Comparison of ENCODE assay signal across 24 mouse cellular contexts in genomic region chr17:80520537-80520936, GRCm38 (mm10). TPM values are rescaled to one million over a fixed set of nuclear protein-coding genes. Genes with fewer than 3 reads are reported as not detected.
A peak's percentile ranks its signal among the peaks of the same experiment; 100 is the strongest.
DNase-seq lines count a peak whose midpoint lies in the region; ATAC-seq and TF ChIP-seq lines count a peak whose summit lies in the region.
"Had no signal": no experiment of that assay in that cellular context is flagged by ENCODE, and none has a peak within 500 bp of the region (broad histone marks: within the 10 kb centered on the region; RNA-seq: fewer than 3 reads in every experiment).

No protein-coding gene starts in this region.

- WGBS in liver, adult 2 months: 21% methylated on average over 8 of the region's 8 CpGs
- 76% methylated on average over 8 of the region's 8 CpGs for WGBS in liver, postnatal 0 days (ENCODE audit: insufficient replicate concordance)
- 92% methylated on average over 8 of the region's 8 CpGs for WGBS in limb, embryonic 10.5 days

- no peak overlapping the region for H3K4me2 ChIP-seq in liver, postnatal 0 days (ENCODE audit: low read depth, low read length)
- H3K4me2 ChIP-seq: heart, embryonic 13.5 days; hindbrain, embryonic 13.5 days; limb, embryonic 12.5 days; liver, embryonic 15.5 days; midbrain, embryonic 15.5 days; neural tube, embryonic 15.5 days; stomach, embryonic 15.5 days had no signal

- no peak for TF ChIP-seq POLR2A in liver, adult 2 months (IDR thresholded peaks at IDR 0.05; ENCODE audit: extremely low read depth, insufficient read depth, low read length)

- H3K4me1 ChIP-seq in liver, adult 2 months (ENCODE audit: control insufficient read depth, insufficient read depth, low read length): peaks cover 6% of the 10 kb centered on the region
- no peaks in the 10 kb centered on the region for H3K4me1 ChIP-seq in liver, postnatal 0 days (ENCODE audit: insufficient read depth)
- H3K4me1 ChIP-seq in limb, embryonic 10.5 days: no peaks in the 10 kb centered on the region
- H3K4me1 ChIP-seq: hindbrain, embryonic 13.5 days; limb, embryonic 12.5 days; midbrain, embryonic 15.5 days; neural tube, embryonic 15.5 days; stomach, embryonic 15.5 days had no signal

- H3K36me3 ChIP-seq in liver, adult 2 months (ENCODE audit: control insufficient read depth, insufficient read depth, low read length): no peaks in the 10 kb centered on the region
- H3K36me3 ChIP-seq in liver, postnatal 0 days (replicated peaks; ENCODE audit: insufficient read depth, low read length): no peaks in the 10 kb centered on the region
- H3K36me3 ChIP-seq in limb, embryonic 10.5 days: no peaks in the 10 kb centered on the region
- H3K36me3 ChIP-seq: heart, embryonic 13.5 days; hindbrain, embryonic 13.5 days; limb, embryonic 12.5 days; liver, embryonic 15.5 days; midbrain, embryonic 15.5 days; neural tube, embryonic 15.5 days; stomach, embryonic 15.5 days had no signal

- H3K79me2 ChIP-seq in liver, adult 2 months (ENCODE audit: control insufficient read depth, insufficient read depth, low read length): no peaks in the 10 kb centered on the region

- no peak for ATAC-seq in CD4-positive, CD25-positive, alpha-beta regulatory T cell, adult 4 months
- no peak for ATAC-seq in liver, postnatal 0 days
- ATAC-seq: forebrain, embryonic 14.5 days; intestine, embryonic 16.5 days; lung, postnatal 0 days; midbrain, embryonic 15.5 days had no signal

- H3K27ac ChIP-seq in liver, adult 2 months (replicated peaks; ENCODE audit: insufficient read depth, low read depth, low read length): no peak overlapping the region
- H3K27ac ChIP-seq in liver, postnatal 0 days (ENCODE audit: low read depth): no peak overlapping the region
- no peak overlapping the region for H3K27ac ChIP-seq in limb, embryonic 10.5 days
- H3K27ac ChIP-seq: heart, embryonic 13.5 days; hindbrain, embryonic 13.5 days; left cerebral cortex, adult 2 months; limb, embryonic 12.5 days; liver, embryonic 15.5 days; midbrain, embryonic 15.5 days; neural tube, embryonic 15.5 days; stomach, embryonic 15.5 days had no signal

- H3K4me3 ChIP-seq in liver, adult 2 months (ENCODE audit: insufficient read depth, low read depth, low read length): no peak overlapping the region
- H3K4me3 ChIP-seq in liver, postnatal 0 days (ENCODE audit: low read depth, low read length): no peak overlapping the region
- no peak overlapping the region for H3K4me3 ChIP-seq in limb, embryonic 10.5 days
- H3K4me3 ChIP-seq: heart, embryonic 13.5 days; hindbrain, embryonic 13.5 days; left cerebral cortex, adult 2 months; limb, embryonic 12.5 days; liver, embryonic 15.5 days; midbrain, embryonic 15.5 days; neural tube, embryonic 15.5 days; stomach, embryonic 15.5 days had no signal

- H3K27me3 ChIP-seq in liver, adult 2 months (ENCODE audit: control insufficient read depth, insufficient read depth, low read length): no peaks in the 10 kb centered on the region
- no peaks in the 10 kb centered on the region for H3K27me3 ChIP-seq in liver, postnatal 0 days (ENCODE audit: insufficient read depth, low read length)
- H3K27me3 ChIP-seq in limb, embryonic 10.5 days (ENCODE audit: low read depth, poor library complexity, severe bottlenecking): no peaks in the 10 kb centered on the region
- H3K27me3 ChIP-seq: heart, embryonic 13.5 days; hindbrain, embryonic 13.5 days; limb, embryonic 12.5 days; liver, embryonic 15.5 days; midbrain, embryonic 15.5 days; neural tube, embryonic 15.5 days; stomach, embryonic 15.5 days had no signal

- no peak overlapping the region for H3K9ac ChIP-seq in liver, adult 2 months (ENCODE audit: low read depth, low read length)
- H3K9ac ChIP-seq in liver, postnatal 0 days (replicated peaks): no peak overlapping the region
- H3K9ac ChIP-seq: heart, embryonic 13.5 days; hindbrain, embryonic 13.5 days; limb, embryonic 12.5 days; liver, embryonic 15.5 days; midbrain, embryonic 15.5 days; neural tube, embryonic 15.5 days; stomach, embryonic 15.5 days had no signal

- peak; percentile 20 for DNase-seq in CD4-positive, CD25-positive, alpha-beta regulatory T cell, adult 2 months (ENCODE audit: low read depth, low spot score)
- peak; percentile 83 for DNase-seq in liver, adult 2 months (ENCODE audit: extremely low read depth, low read depth, low spot score)
- DNase-seq in liver, postnatal 0 days: no peak
- DNase-seq in fat pad, adult 2 months (ENCODE audit: extremely low read depth, low read depth, low spot score): peak; percentile 16
- DNase-seq in limb, embryonic 10.5 days (ENCODE audit: low spot score): peak; percentile 11
- no peak for DNase-seq in urinary bladder, postnatal 10 days (ENCODE audit: low spot score)
- no peak for DNase-seq in left cerebral cortex, adult 9 months (ENCODE audit: low spot score in 2 of 2)
- DNase-seq: cerebellum, adult 9-11 months; gastrocnemius, postnatal 10 days; heart, adult 18-20 months; layer of hippocampus, adult 9-11 months; thymus, adult 18-20 months had no signal

- TF ChIP-seq EP300 in liver, postnatal 0 days (IDR thresholded peaks at IDR 0.05; ENCODE audit: low read depth): no peak

- no peak for TF ChIP-seq CTCF in liver, adult 2 months (IDR thresholded peaks at IDR 0.05; ENCODE audit: low read depth, low read length)
- no peak for TF ChIP-seq CTCF in liver, postnatal 0 days (IDR thresholded peaks at IDR 0.05; ENCODE audit: low read depth)

- H3K9me3 ChIP-seq in liver, postnatal 0 days (ENCODE audit: low read length): no peaks in the 10 kb centered on the region
- H3K9me3 ChIP-seq in limb, embryonic 10.5 days (replicated peaks): no peaks in the 10 kb centered on the region
- H3K9me3 ChIP-seq: heart, embryonic 13.5 days; hindbrain, embryonic 13.5 days; limb, embryonic 12.5 days; liver, embryonic 15.5 days; midbrain, embryonic 15.5 days; neural tube, embryonic 15.5 days; stomach, embryonic 15.5 days had no signal

RNA-seq across cellular contexts. Expression of gene Sos1, which starts 40.3 kb away (rescaled TPM):
- polyA plus RNA-seq in CD4-positive, CD25-positive, alpha-beta regulatory T cell, adult 4 months (2017; shearing (Covaris generic)): 1 to 10 TPM; 4.6 to 5.4 TPM
- total RNA-seq in liver, adult 2 months (2014; rRNA removed): 11.8 and 12.0 TPM in 2 replicates
- polyA plus RNA-seq in liver, adult 2 months (2012; rRNA removed): 2.8 TPM in 2 replicates
- polyA plus RNA-seq in liver, postnatal 0 days (2015; fragmentation: Nextera tagmentation; extraction: Ambion mirVana): 1.4 TPM in 2 replicates
- polyA plus RNA-seq in limb, embryonic 10.5 days (2016; fragmentation: Nextera tagmentation; extraction: Ambion mirVana): 4.2 and 4.6 TPM in 2 replicates

RNA-seq across cellular contexts. Expression of gene Cdkl4, which starts 57.1 kb away (rescaled TPM):
- under 1 TPM; 0.46 to 0.53 TPM for polyA plus RNA-seq in CD4-positive, CD25-positive, alpha-beta regulatory T cell, adult 4 months (2017; shearing (Covaris generic))
- 0.07 and 0.09 TPM in 2 replicates for total RNA-seq in liver, adult 2 months (2014; rRNA removed)
- 0.06 and 0.13 TPM in 2 replicates for polyA plus RNA-seq in liver, adult 2 months (2012; rRNA removed)
- polyA plus RNA-seq in liver, postnatal 0 days (2015; fragmentation: Nextera tagmentation; extraction: Ambion mirVana): 0.17 and 0.34 TPM in 2 replicates
- polyA plus RNA-seq in limb, embryonic 10.5 days (2016; fragmentation: Nextera tagmentation; extraction: Ambion mirVana): 0.14 and 0.51 TPM in 2 replicates
- polyA plus RNA-seq: heart, embryonic 13.5 days had no signal

Comparison
In these comparisons a context has a peak if more than half of its experiments do, and no peak if none do; other contexts are left out.
1. DNase-seq: peak in CD4-positive, CD25-positive, alpha-beta regulatory T cell, adult 2 months (single experiment), liver, adult 2 months (single experiment), fat pad, adult 2 months (single experiment) and limb, embryonic 10.5 days (single experiment); none in liver, postnatal 0 days (single experiment), urinary bladder, postnatal 10 days (single experiment) and left cerebral cortex, adult 9 months (0 of 2).